Mouse (Mus musculus): ENCODE data around the gene Pced1b. TPM values are rescaled to one million over a fixed set of nuclear protein-coding genes. Genes with fewer than 3 reads are reported as not detected.
"Not testable (repeated sequence)": the region's sequence is repeated elsewhere in the genome, so short reads cannot be mapped to it uniquely, and the experiment has no call there.

Pced1b gene
- 23.0 and 35.1 TPM in 2 replicates for total RNA-seq (2021)
- long read RNA-seq, experiment 1, partial matches to known transcripts, result 0 of 7 reads
- long read RNA-seq, experiment 1, other reads (novel, unspliced or antisense), result 7 of 7 reads
- long read RNA-seq, experiment 2, partial matches to known transcripts, result 0 of 6 reads
- long read RNA-seq, experiment 2, other reads (novel, unspliced or antisense), result 6 of 6 reads

DNA sequence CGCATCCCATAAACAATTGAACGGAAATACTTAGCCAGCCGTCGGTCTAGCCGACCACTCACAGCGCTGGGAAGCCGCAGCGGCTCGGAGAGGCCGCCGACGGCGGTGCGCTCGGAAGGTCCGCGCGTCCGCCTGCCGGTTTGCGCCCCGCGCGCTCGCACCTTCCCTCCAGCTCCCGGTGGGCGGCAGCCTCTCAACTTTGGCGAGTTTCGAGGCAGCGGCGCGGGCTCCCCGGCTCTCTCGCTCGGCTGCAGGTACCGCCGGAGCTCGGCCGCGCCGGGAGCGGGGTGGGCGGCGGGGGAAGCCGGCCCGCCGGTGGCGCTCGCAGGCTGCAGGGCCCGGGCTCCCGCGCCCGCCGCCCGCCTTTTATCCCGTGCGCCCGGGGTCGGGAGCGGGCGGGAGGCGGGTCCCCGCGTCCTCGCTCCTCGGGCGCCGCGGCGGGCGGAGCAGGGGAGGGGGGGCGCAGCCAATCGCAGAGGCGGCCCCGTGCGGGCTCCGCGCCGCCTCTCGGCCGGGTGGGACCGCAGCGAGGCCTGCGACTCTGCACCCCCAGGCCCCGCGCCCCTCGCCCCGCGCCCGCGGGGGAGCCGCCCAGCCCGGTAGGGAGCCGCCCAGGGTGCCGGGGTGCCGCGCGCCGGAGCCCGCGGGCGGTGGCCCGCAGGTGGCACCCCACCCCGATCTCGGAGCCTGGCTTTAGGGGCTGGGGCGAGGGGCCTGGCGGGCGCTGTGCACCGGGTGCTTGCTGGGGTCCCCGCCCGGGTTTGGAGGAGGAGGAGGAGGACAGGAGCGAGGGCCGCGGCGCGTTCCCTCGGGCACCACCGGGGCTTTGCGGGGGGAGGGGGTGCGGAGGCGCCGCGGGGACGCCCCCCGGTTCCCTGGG lies at the start of gene Pced1b, which contains the start of gene Amigo2:
TSS of gene Pced1b (plus strand) at position 197 of the 880 bp plus-strand sequence.
TSS of gene Amigo2 (minus strand) at position 377 of the 880 bp plus-strand sequence.
- peak; percentile 81 for DNase-seq

DNA sequence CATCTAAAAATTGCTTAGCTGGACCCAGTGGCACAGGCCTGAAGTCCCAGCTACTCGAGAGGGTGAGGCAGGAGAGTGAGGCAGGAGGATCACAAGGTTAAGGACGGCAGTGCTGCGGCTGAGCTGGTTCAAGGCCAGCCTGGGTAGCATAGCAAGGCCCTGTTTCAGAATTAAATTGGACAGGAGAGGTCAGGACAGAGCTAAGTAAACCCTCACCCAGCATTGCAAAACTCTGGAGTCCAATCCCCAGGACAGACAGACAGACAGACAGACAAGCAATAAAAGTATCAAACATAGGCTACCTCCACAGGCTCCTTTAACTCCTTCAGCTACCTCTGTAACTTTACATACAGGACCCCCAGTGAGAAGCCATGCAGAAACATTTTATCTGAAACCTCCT lies 42.0 kb upstream of the Pced1b start:
- DNase-seq, result no peak

DNA sequence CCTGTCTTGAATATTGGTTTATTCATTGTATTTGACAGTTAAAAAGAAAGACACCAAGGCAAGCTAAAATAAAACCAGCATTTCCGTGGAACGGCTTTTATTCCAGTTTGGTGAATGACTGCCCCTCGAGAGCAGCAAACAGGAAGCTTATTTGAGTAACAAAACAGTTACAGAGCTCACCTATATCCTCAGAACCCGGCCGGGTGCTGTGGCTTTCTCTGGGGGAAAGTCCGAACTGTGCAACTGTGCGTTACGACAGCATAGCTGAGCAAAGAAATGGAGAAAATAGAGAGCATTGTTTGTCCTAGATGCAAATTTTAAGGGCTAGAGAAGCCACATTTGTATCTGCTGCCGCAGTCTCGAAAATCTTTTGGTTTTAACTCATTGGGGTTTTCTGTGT lies 41.1 kb upstream of the Pced1b start:
- DNase-seq, result no peak

- no peak for DNase-seq
Measured at GRCm38 (mm10) chr15:97206506-97206905, 40.4 kb upstream of the Pced1b start.

GRCm38 (mm10) chr15:97209754-97210153 lies 37.2 kb upstream of the Pced1b start:
- not testable (repeated sequence) for DNase-seq

DNA sequence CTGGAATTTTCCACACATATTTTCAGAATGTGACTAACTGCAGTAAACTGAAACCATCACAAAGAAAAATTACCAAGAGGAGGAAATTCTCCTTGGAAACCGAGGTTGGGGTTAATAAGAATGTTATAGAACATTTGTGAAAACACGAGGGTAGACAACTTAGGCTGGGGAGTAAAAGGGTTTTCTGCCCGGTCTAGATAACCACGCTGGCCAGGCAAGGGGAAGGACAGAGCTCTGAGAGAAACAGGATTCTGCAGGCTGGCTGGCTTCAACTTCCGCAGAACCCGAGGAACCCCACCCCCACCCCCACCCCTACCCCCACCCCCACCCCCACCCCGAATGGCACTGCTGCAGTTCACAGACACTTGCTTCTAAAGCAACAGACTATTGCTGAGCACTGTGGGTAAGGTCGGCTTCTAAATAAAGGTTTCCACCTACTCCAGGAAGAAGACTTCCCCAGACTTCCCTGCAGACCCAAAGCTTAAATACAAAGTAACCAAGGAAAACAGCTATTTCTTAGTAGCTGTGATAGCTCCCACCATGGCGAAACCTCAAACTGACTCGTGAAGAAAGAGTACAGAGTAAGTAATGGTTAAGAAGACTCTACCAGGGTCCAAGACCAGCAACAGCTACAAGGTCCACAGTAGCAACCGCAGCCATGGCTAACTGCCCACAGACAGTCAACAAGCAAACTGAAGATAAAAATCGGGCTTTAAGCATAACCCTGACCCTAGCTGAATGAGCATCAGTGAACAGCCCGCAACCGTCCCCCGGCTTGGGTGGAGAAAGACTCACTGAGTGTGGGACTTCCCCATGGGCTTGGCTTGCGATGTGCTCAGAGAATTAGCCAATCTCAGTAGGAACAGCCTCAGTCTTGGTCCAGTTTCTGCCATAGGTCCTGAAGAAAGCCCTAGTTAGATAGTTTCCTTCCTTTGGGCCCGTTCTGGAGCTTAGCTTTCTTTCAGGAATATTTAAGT lies 34.1 kb upstream of the Pced1b start:
- no peak for DNase-seq

DNA sequence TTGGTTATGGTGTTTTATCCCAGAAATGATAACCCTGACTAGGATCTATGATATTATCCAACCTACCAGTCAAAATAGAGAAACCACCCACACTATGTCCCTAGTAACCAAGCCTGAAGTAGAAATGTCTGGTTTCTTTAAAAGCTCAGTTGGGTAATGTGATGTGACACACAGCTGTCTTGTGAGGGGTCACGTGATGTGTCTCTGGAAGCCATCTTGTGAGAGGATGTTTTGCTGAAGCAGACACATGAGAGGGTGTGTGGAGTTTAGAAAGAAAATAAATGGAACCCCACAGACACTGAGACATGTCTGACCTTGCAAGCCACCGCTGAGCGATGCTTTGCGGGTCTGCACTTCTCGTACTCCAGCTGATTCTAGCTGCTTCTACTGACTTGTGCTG lies 30.1 kb upstream of the Pced1b start:
- DNase-seq, result no peak

DNA sequence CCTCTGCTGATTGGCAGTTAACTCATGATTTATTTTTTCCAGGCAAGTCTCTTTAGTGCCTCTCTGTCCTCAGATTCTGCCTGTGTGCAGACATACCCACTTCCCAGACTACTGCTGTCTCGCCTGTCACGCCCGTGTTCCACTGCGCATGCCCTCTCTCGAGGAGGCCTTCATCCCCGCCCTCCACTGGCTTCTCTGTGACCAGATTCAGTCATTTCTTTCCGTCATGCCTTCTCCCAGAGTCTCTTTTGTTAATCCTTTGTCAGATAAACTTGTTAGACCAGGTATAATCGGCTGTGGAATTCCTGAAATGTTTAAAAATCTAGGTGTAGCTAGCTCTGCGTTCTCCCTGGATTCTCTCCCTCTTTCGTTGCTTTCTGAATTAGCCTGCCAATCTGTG lies 23.5 kb upstream of the Pced1b start:
- DNase-seq, result no peak

DNA sequence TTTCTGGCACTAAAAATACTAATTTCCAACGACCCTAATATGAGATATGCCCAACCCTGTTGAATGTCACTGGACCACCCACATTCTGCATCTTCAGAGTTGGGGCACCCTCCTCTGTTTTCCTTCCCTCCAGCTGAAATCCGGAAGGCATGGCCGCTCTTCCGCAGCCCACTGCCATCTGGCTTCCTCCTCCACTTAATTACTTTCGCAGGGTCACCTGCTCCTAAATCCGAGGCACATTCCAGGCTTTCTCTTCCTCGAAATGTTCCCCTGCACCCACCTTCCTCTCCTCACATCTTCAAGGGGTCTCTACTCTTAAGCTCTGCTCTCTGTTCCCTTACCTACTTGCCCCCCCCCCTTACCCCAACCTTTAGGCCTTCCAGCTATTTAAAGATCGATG lies 22.9 kb upstream of the Pced1b start:
- no peak for DNase-seq

- no peak for DNase-seq
Measured at GRCm38 (mm10) chr15:97229494-97230077, 17.3 kb upstream of the Pced1b start.

DNA sequence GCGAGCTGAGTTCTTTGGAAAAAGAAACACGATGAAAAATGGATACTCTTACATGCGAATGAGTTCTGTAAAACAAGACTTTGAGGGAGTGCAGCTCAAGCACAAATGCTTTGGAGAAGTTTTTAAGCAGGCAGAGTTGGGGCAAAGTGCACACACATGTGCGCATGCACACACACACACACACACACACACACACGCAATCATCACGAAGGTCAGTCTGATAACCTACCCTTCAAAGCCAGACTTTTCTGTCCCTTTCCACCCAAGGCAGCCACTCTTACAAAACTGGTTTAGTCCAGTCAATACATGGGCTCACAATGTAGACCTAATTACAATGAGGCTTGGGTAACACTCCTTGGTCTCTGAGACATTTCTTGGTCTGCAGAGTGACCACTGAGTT lies 12.8 kb upstream of the Pced1b start:
- no peak for DNase-seq

DNA sequence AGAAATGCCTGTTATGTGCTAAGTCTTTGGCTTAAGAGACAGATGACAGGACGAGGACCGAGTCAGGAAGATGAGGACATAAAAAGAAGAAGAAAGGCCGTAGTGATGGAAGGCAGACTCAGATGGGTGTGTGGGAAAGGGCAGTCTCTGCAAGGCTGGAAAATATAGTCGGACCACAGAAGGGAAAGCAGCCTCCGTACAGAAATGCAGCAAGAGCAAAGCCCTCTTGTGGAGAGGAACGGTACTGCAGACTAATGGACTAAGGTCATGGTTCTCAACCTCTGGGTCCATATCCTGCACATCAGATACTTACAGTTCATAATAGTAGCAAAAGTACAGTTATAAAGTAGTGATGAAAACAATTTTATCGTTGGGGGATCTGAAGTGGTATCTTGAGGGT lies 11.7 kb upstream of the Pced1b start:
- peak; percentile 71 for DNase-seq

GRCm38 (mm10) chr15:97236943-97237342 lies 10.0 kb upstream of the Pced1b start:
- DNase-seq, result peak; percentile 84

DNA sequence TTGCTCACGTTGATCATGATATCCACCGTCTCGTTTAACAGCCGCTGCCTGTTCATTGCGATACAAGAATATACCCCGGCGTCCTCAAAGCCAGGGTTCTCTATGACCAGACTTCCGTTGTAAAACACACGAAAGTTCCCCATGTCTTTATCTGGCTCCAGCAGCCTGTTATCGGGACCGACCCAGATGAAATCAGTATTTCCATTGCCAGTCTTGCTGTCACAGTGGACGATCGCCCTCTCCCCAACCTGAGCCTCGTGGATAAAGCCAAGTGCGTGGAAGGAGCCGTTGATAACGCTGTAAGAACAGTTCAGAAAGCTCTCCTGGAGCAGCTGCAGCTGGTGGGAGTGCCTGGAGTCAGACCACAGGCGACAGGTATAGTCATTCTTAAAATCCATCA lies 1.5 kb upstream of the Pced1b start:
- DNase-seq, result no peak

GRCm38 (mm10) chr15:97246256-97246655 lies 651 bp upstream of the Pced1b start:
- no peak for DNase-seq

DNA sequence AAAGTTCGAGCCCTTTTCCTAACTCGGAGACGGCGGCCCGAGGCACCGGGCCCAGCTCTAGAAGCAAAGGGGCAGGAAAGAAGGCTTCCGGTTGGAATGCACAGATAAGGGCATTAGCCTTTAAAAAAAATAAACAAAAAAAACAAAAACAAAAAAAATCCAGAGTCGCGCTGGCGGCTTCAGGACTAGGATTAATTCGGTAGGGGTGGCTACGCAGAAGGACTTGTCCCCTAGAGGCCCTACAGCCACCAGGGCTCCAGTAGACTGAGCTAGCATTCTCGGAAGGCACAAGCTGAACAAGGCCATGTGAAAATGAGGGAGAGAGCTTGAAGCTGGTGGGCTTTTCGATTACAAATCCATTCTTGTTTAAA lies 869 bp downstream of the Pced1b start:
- peak; percentile 54 for DNase-seq

GRCm38 (mm10) chr15:97248296-97248695 lies 1.4 kb downstream of the Pced1b start:
- DNase-seq, result peak; percentile 43

- no peak for DNase-seq
Measured at GRCm38 (mm10) chr15:97249322-97249721, 2.4 kb downstream of the Pced1b start.

DNA sequence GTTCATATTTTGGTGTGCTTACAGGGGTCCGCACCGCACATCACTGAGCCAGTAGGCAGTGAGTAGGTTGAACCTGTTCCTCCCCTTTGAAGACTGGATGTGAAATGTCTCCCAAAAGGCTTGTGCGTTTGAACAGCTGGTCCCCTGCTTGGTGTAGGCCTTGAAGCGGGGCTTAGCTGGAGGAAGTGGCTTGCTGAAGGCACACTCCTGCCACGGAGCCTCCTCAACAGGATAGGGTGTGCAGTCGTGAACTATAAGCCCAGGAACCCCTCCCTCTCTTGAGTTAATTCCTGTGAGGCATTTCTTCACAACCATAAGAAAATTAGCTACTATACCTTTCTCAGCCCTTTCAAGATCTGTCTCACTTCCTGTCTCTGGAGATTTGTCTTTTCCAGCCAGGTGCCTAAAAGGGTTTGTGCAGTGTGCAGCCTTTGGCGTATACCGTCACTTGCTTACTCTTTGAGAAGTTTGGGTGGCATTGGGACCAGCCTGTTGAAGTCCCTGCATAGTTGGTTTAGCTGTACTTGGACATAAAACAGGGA lies 5.7 kb downstream of the Pced1b start:
- DNase-seq, result no peak

DNA sequence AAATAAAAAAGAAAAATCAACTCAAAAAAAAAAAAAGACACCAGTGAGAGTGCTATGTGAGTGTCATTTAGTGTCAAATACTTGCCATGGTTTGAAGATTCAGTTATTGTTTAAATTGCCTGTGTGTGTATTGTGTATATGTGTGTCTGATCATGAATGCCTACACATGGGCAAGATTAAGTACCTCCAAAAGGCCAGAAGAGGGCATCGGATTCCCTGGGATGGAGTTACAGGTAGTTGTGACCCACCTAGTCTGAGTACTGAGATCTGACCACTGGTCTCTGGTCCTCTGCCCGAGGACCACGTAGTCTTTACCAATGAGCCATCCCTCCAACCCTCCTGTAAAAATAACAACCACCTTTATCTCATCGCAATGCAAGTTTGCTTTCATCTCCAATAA lies 7.5 kb downstream of the Pced1b start:
- no peak for DNase-seq

GRCm38 (mm10) chr15:97255800-97256199 lies 8.9 kb downstream of the Pced1b start:
- DNase-seq, result peak; percentile 34

DNA sequence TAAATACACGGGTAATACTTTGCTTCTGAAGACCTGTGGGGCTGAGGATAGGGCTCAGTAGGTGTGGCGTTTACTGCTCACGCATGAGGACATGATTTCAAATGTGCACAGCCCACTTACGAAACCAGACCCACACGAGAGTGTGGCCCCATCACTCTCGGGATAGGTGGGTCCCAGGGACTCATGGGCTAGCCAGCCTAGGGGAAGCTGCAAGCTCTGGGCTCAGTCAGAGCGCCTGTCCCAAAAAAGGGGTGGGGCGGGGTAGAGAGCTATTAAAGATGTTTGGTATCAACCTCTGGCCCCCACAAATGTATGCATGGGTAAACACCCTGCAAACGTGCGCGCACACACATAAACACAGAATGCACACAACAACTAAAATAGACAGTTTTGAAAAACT lies 9.5 kb downstream of the Pced1b start:
- no peak for DNase-seq
